Mouse (Mus musculus) ES-Bruce4 (cell line): Measurements from ENCODE around the gene Cnpy2. TPM values are rescaled to one million over a fixed set of nuclear protein-coding genes. Genes with fewer than 3 reads are reported as not detected.

Source experiments
- H3K27ac ChIP-seq: 2 replicates; pipeline ENCODE4 v1.5.1; 2012; ENCODE audit warnings: low read length, inconsistent platforms; ENCODE audit not compliant: insufficient read depth
- H3K27me3 ChIP-seq: 2 replicates; pipeline ENCODE4 v1.6.1; 2012; ENCODE audit warnings: mild to moderate bottlenecking, low read length, inconsistent platforms; ENCODE audit not compliant: control insufficient read depth, poor library complexity, insufficient read depth, severe bottlenecking
- H3K36me3 ChIP-seq: 2 replicates; pipeline ENCODE4 v1.6.1; 2012; ENCODE audit warnings: inconsistent platforms, mild to moderate bottlenecking, low read length, moderate library complexity; ENCODE audit not compliant: control insufficient read depth, poor library complexity, insufficient read depth, severe bottlenecking
- H3K4me1 ChIP-seq: one replicate; pipeline ENCODE4 v1.8.1; 2011; ENCODE audit warnings: low read length; ENCODE audit not compliant: control insufficient read depth, insufficient read depth
- H3K4me3 ChIP-seq: 2 replicates; pipeline ENCODE4 v1.5.1; 2011; ENCODE audit warnings: low read depth, mild to moderate bottlenecking, low read length
- H3K9ac ChIP-seq: 2 replicates; pipeline ENCODE4 v1.6.1; 2012; ENCODE audit warnings: low read depth, mild to moderate bottlenecking, inconsistent platforms; ENCODE audit not compliant: poor library complexity, severe bottlenecking
- H3K9me3 ChIP-seq: replicated peaks from 2 replicates; pipeline ENCODE4 v1.6.1; 2012; ENCODE audit warnings: mild to moderate bottlenecking, low read length, inconsistent platforms; ENCODE audit not compliant: control insufficient read depth, poor library complexity, insufficient read depth, severe bottlenecking
- CTCF ChIP-seq: IDR thresholded peaks from one replicate; pipeline ENCODE4 v1.8.1; 2011; ENCODE audit warnings: low read depth, low read length
- EP300 ChIP-seq: IDR thresholded peaks from 2 replicates; pipeline ENCODE4 v1.6.1; 2011; ENCODE audit warnings: low read depth, low read length; ENCODE audit not compliant: insufficient read depth
- POLR2A ChIP-seq: IDR thresholded peaks from one replicate; pipeline ENCODE4 v1.8.1; 2011; ENCODE audit warnings: low read length; ENCODE audit not compliant: insufficient read depth
- polyA plus RNA-seq: library from polyadenylated mRNA; stranded (reverse); fragments of >200 nt; gene quantifications from 2 replicates; pipeline ENCODE4 v1.2.4, GENCODE M21; 2011; ENCODE audit warnings: low read depth; ENCODE audit not compliant: missing spikeins, insufficient read depth, insufficient read length

Gene Cnpy2
- polyA plus RNA-seq, 1 experiment: 62.9 TPM

DNA sequence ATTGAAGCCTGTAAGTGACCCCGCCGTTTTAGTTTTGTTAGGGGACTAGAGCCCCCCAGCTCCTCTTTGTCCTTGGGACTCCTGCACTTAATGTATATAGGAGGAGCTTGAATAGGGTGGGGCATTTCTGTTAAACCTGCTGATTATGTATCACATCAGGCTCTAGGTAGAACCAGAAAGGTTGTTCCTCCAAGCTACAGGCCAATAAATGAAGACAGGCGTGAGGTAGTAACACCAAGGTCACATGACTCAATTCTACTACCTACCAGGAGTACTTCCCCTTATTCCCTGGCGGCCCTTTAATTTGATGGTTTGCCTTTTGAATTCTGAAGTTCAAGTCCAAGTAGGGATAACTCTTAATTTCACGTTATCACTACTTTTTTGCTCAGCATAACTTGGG is 16.2 kb downstream of the Cnpy2 start:
- H3K27me3 ChIP-seq: no peaks in the 10 kb centered on the region
- peak overlapping the region; percentile 63 for H3K27ac ChIP-seq
- no peaks in the 10 kb centered on the region for H3K4me1 ChIP-seq
- peak overlapping the region; percentile 98 for H3K4me3 ChIP-seq
- no peaks in the 10 kb centered on the region for H3K9me3 ChIP-seq
- peak overlapping the region; percentile 92 for H3K9ac ChIP-seq
- TF ChIP-seq EP300 (no peak), POLR2A (no peak)
- peaks cover 23% of the 10 kb centered on the region for H3K36me3 ChIP-seq

DNA sequence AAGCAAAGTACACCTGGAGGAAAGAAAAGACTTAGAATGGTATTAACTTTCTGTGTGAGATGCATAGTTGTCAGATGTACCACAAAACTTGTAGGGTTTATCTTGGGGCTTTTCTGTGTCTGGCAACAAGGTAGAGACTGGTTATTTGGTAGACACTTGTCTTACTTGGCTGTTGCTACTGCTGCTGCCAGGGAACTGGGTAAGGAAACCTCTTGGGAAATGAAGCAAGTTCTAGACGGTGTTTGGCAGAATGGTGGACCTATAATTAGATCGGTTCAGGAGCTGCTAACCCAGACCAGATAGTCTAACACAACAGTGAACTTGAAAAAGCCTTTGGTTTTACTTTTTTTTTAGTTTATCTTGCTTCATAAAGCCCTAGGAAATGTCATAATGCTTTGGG is 16.7 kb downstream of the Cnpy2 start:
- Histone ChIP-seq H3K27me3 (no peaks in the 10 kb centered on the region), H3K9ac (peak overlapping the region; percentile 92), H3K9me3 (no peaks in the 10 kb centered on the region), H3K36me3 (peaks cover 25% of the 10 kb centered on the region), H3K4me3 (no peak overlapping the region), H3K27ac (no peak overlapping the region), H3K4me1 (no peaks in the 10 kb centered on the region)
- TF ChIP-seq CTCF (no peak), POLR2A (no peak), EP300 (no peak)

DNA sequence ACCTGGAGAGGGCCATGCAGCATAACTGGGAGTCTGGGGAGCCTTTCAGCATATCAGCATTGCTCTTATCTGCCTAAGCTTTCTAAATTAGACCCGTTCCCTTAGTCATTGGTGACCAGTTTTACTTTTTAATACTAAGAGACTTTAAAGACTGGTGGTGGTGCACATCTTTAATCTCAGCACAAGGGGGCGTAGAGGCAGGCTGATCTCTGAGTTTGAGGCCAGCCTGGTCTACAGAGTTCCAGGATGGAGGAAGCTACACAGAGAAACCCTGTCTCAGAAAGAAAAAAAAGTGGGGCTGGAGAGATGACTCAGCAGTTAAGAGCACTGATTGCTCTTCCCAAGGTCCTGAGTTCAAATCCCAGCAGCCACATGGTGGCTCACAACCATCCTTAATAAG is 18.0 kb downstream of the Cnpy2 start:
- H3K27ac ChIP-seq: peak overlapping the region; percentile 56; the same call in 1 of the 2 replicates
- no peak overlapping the region for H3K4me3 ChIP-seq
- H3K4me1 ChIP-seq: no peaks in the 10 kb centered on the region
- H3K9me3 ChIP-seq: no peaks in the 10 kb centered on the region
- TF ChIP-seq CTCF (peak; percentile 33), EP300 (no peak), POLR2A (no peak)
- H3K27me3 ChIP-seq: no peaks in the 10 kb centered on the region
- H3K36me3 ChIP-seq: peaks cover 25% of the 10 kb centered on the region
- 0 out of 2 replicates have a peak overlapping the region, but pooled peaks have one; percentile 62 for H3K9ac ChIP-seq

DNA sequence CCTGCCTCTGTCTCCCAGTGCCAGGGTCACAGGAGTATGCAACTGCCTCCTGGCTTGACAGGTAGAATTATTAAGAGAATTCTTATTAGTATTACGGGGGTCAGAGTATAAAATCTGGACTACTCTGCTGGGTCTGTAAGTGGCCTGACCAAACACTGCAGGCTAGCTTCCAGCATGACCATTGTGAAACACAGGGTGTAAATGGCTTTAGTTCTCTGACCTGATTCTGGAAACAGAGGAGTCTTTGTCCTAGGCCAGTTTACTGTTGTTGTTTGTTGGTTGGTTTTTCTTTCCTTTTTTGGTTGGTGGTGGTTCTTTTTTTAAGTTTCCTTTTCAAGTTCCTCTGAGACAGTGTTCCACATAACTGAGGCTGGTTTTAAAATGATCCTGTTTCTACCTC is 21.2 kb downstream of the Cnpy2 start:
- H3K36me3 ChIP-seq: peaks cover 35% of the 10 kb centered on the region
- no peak overlapping the region for H3K4me3 ChIP-seq
- H3K27ac ChIP-seq: peak overlapping the region; percentile 9; the same call in 1 of the 2 replicates
- TF ChIP-seq POLR2A (no peak), EP300 (no peak), CTCF (no peak)
- no peak overlapping the region for H3K9ac ChIP-seq
- no peaks in the 10 kb centered on the region for H3K27me3 ChIP-seq
- no peaks in the 10 kb centered on the region for H3K9me3 ChIP-seq
- no peaks in the 10 kb centered on the region for H3K4me1 ChIP-seq

DNA sequence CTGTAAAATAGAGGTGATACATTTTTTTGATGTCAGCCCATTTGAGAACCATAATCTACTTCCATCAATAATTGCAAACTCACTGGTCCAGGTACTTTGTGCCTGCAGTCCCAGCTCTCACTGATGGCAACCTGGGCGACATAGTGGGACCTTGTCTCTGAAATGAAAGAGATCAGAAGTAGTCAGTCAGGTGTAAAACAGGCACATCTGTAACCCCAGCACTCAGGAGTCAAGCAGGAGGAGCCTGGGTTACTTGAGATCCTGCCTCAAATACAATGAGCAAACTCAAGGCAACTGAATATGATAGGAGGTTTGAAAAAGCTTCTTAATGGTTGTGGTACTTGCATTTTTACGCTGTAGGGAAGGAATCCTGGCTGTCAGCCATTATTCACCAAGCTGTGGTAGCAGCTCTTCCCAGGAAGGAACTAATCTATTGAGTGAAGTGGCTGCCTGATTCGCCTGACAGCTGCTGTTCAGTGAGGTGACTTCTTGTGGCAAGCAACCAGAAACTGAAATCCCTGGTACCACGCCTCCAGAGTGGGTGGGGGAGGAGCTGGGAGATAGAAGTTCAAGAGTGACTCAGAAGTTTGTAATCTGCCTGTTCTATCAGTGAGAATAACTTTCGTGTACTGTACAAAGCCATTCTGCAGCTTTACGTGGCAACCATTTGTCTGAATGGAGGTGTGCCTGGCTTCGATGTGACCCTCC is 22.5 kb downstream of the Cnpy2 start:
- no peak overlapping the region for H3K9ac ChIP-seq
- H3K27ac ChIP-seq: peak overlapping the region; percentile 58; the same call in 1 of the 2 replicates
- H3K9me3 ChIP-seq: no peaks in the 10 kb centered on the region
- no peaks in the 10 kb centered on the region for H3K27me3 ChIP-seq
- TF ChIP-seq CTCF: no peak
- TF ChIP-seq EP300: no peak
- no peak for TF ChIP-seq POLR2A
- H3K4me3 ChIP-seq: no peak overlapping the region
- H3K36me3 ChIP-seq: peaks cover 38% of the 10 kb centered on the region
- no peaks in the 10 kb centered on the region for H3K4me1 ChIP-seq

DNA sequence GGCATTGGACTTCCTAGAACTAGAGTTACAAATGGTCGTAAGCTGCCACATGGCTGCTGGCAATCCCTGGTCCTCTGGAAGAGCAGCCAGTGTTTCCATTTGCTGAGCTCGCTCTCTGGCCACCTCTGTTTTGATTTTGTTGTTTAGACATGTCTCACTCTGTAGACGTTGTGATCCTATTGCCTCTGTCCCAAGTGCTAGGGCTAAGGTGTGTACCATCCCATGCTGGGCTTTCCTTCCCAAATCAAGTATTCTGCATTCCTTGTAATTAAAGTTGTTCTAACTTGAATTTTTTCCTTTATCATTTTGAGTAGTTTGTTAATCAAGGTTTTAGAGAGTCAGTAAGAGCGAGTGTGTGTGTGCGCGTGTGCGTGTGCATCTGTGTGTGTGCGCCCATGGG is 25.3 kb downstream of the Cnpy2 start:
- peaks cover 49% of the 10 kb centered on the region for H3K36me3 ChIP-seq
- H3K27ac ChIP-seq: peak overlapping the region; percentile 4
- no peaks in the 10 kb centered on the region for H3K4me1 ChIP-seq
- TF ChIP-seq POLR2A (no peak), EP300 (no peak), CTCF (no peak)
- H3K9ac ChIP-seq: peak overlapping the region; percentile 2; the same call in 1 of the 2 replicates
- no peaks in the 10 kb centered on the region for H3K9me3 ChIP-seq
- H3K4me3 ChIP-seq: no peak overlapping the region
- no peaks in the 10 kb centered on the region for H3K27me3 ChIP-seq
